Mouse (Mus musculus): Measurements from ENCODE around the gene Exosc5.

GRCm38 (mm10) chr7:25674297-25674696, 15.3 kb downstream of the Exosc5 start:
- no peak for TF ChIP-seq CTCF (IDR thresholded peaks at IDR 0.05; ENCODE audit: borderline replicate concordance, insufficient read depth, low read depth, low read length)
- no peak for TF ChIP-seq POLR2A (IDR thresholded peaks at IDR 0.05; ENCODE audit: borderline replicate concordance, insufficient read depth, low read length)

All from cerebellum, adult 2 months (tissue).